Mouse (Mus musculus) small intestine, adult 2 months (tissue): ENCODE measurements around the gene Fscn3. TPM values are rescaled to one million over a fixed set of nuclear protein-coding genes. Genes with fewer than 3 reads are reported as not detected.
A peak's percentile ranks its signal among the peaks of the same experiment; 100 is the strongest.

Source experiments
- H3K27ac ChIP-seq: fragments of 200-500 bp; 2 replicates; pipeline ENCODE4 v1.5.1; 2012; ENCODE audit warnings: low read depth, low read length, control low read depth, inconsistent platforms; ENCODE audit not compliant: insufficient read depth
- H3K27me3 ChIP-seq: fragments of 200-500 bp; 2 replicates; pipeline ENCODE4 v1.6.1; 2012; ENCODE audit warnings: mild to moderate bottlenecking, moderate library complexity, low read length, inconsistent platforms; ENCODE audit not compliant: control insufficient read depth, insufficient read depth
- H3K36me3 ChIP-seq: fragments of 200-500 bp; 2 replicates; pipeline ENCODE4 v1.6.1; 2012; ENCODE audit warnings: mild to moderate bottlenecking, low read length, control low read depth, inconsistent platforms; ENCODE audit not compliant: control insufficient read depth, insufficient read depth
- H3K4me1 ChIP-seq: fragments of 200-500 bp; 2 replicates; pipeline ENCODE4 v1.6.1; 2012; ENCODE audit warnings: low read length, inconsistent platforms, mixed read lengths; ENCODE audit not compliant: control insufficient read depth, insufficient read depth, insufficient read length
- H3K4me3 ChIP-seq: fragments of 200-500 bp; 2 replicates; pipeline ENCODE4 v1.5.1; 2012; ENCODE audit warnings: low read depth, mild to moderate bottlenecking, control low read depth, inconsistent platforms, low read length, moderate library complexity
- CTCF ChIP-seq: fragments of 200-500 bp; IDR thresholded peaks from 2 replicates; pipeline ENCODE4 v1.5.1; 2012; ENCODE audit warnings: low read depth, mild to moderate bottlenecking, control low read depth, inconsistent platforms, low read length, moderate library complexity, mixed read lengths; ENCODE audit not compliant: insufficient replicate concordance, insufficient read length; ENCODE audit errors: extremely low read depth
- POLR2A ChIP-seq: fragments of 200-500 bp; IDR thresholded peaks from 2 replicates; pipeline ENCODE4 v1.6.1; 2012; ENCODE audit warnings: low read depth, mild to moderate bottlenecking, control low read depth, inconsistent platforms, low read length, moderate library complexity
- whole genome bisulfite sequencing: fragments of 180-500 bp; shearing (Covaris S2); methylation state at CpG from one replicate; pipeline ENCODE4 v1.1.7; 2018; 5-methylcytosine and 5-hydroxymethylcytosine counted together
- polyA plus RNA-seq: library from polyadenylated mRNA; depleted of rRNA; stranded (reverse); fragments of >200 nt; gene quantifications from 2 replicates; pipeline ENCODE4 v1.2.3, GENCODE M21; 2012

Fscn3 gene
- polyA plus RNA-seq, 1 experiment, result 0.41 TPM

DNA sequence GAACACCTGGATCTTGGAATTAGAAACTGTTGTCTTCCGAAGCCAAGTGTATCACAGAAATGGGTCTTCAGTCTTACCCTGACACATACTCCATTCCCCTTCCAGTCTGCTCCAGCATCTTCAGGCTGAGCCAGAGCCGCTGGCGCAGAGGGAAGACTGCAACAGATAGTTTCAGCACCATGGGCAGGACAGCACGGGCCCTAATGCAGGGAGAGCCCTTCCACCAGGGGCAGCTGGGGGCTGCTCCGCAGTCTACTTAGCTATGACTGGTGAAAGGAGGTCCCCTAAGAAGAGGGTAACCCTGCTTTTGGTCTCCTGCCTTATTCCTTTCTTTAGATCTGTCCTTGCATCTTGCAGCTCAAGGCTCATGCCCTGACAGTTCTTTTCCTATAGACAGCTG, 22.9 kb downstream of the Fscn3 start:
- no peak for TF ChIP-seq CTCF
- no peak for TF ChIP-seq POLR2A
- H3K36me3 ChIP-seq, result no peaks in the 10 kb centered on the region

DNA sequence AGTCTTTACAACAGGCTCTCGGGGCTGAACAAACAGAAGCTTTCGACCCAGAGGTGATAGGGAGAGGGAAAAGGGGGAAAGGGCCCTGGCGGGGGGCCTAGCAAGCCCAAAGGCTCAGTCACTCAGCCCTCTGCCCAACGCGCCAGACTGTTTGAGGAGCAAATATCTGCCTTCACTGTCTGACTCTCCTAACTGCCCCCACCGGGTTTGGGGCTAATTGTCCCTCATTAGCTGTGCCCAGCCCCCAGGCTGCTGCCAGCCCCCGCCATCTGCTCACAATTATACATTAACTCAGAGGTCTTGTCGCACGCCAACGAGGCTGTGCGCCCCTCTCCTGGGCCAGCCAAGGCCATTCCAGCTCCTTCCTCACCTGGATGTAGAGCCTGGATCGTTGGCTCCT, 23.4 kb downstream of the Fscn3 start:
- H3K4me3 ChIP-seq, result no peak overlapping the region
- no peak overlapping the region for H3K27ac ChIP-seq
- WGBS, result under 1% methylated on average over 12 of the region's 12 CpGs
- peaks cover 5% of the 10 kb centered on the region for H3K27me3 ChIP-seq
- H3K4me1 ChIP-seq, result peaks cover 2% of the 10 kb centered on the region; the same call in 1 of the 2 replicates
- H3K36me3 ChIP-seq, result no peaks in the 10 kb centered on the region
- TF ChIP-seq POLR2A, result no peak
- TF ChIP-seq CTCF, result no peak

More for the DNA sequence above, 22.9 kb downstream of the Fscn3 start:
- Histone ChIP-seq H3K27ac (no peak overlapping the region), H3K4me3 (no peak overlapping the region), H3K27me3 (peaks cover 5% of the 10 kb centered on the region), H3K4me1 (peaks cover 2% of the 10 kb centered on the region; the same call in 1 of the 2 replicates)
- WGBS, result 18% methylated on average over 5 of the region's 5 CpGs

DNA sequence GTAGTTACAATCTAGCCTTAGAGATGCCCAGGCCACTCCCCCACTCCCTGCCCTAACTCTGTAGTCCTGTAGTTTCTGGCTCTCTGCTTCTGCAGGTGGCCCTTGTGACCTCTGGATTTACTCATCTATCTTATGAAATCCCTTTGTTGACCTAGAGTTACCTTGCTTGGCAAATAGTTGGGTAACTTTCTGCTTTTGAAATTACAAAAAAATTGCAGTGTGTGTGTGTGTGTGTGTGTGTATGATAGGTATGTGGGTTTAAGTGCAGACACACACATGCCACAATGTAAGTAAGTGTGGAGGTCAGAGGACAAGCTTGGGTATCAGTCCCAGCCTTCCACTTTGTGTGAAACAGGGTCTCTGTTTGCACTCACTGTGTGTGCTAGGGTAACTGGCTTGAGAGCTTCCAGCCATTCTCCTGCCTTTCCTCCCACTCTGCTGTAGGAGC, 31.7 kb downstream of the Fscn3 start:
- no peak for TF ChIP-seq POLR2A
- TF ChIP-seq CTCF, result no peak
- no peaks in the 10 kb centered on the region for H3K27me3 ChIP-seq
- H3K27ac ChIP-seq, result no peak overlapping the region
- H3K36me3 ChIP-seq, result no peaks in the 10 kb centered on the region
- H3K4me1 ChIP-seq, result no peaks in the 10 kb centered on the region; the same call in 1 of the 2 replicates
- H3K4me3 ChIP-seq, result no peak overlapping the region

DNA sequence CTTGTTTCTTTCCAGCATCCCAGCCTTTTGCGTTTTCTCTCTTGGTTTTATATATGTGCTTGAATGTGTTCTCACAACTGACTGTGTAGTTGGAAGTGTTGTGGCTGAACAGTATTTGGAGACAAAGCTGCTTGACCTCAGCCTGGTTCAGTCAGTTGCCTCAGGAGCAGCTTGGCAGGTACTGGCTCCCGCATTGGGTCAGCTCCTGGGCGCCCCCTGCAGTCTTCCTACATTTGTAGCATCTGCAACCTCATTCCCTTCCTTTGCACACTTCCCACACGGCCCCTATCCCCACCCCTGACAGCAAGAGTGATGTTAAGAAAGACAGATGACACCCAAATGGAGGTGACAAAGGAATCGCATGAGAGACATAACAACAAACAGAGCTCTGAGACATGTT, 32.9 kb downstream of the Fscn3 start:
- TF ChIP-seq CTCF (peak; percentile 65; the same call in 1 of the 2 replicates), POLR2A (no peak)
- no peak overlapping the region for H3K4me3 ChIP-seq
- no peaks in the 10 kb centered on the region; the same call in none of the 2 replicates for H3K4me1 ChIP-seq
- no peak overlapping the region for H3K27ac ChIP-seq
- WGBS, result 9% methylated on average over 5 of the region's 5 CpGs
- H3K27me3 ChIP-seq, result no peaks in the 10 kb centered on the region
- no peaks in the 10 kb centered on the region for H3K36me3 ChIP-seq

DNA sequence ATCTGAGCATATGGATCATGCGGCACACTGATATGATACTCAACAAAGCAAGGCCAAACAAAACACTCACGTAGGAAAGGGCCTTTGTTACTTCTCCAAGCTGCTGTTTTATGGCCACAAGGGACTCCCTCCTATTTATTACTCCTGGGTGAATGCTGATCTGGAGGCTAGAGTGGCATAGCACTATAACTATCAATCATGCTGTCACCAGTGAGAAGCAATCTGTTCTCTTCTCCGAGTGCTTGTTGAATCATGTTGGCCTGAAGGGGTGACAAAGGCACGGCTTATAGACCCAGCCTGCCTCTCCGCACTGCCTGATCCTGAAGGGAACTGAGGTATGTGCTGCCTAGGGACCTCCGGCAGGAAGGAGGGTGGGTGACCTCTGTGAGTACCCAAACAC, 37.0 kb downstream of the Fscn3 start:
- 30% methylated on average over 6 of the region's 6 CpGs for WGBS
- TF ChIP-seq CTCF, result no peak
- no peak for TF ChIP-seq POLR2A
- H3K4me3 ChIP-seq, result no peak overlapping the region
- no peaks in the 10 kb centered on the region for H3K36me3 ChIP-seq
- H3K27me3 ChIP-seq, result no peaks in the 10 kb centered on the region
- H3K27ac ChIP-seq, result no peak overlapping the region
- H3K4me1 ChIP-seq, result no peaks in the 10 kb centered on the region; the same call in none of the 2 replicates

DNA sequence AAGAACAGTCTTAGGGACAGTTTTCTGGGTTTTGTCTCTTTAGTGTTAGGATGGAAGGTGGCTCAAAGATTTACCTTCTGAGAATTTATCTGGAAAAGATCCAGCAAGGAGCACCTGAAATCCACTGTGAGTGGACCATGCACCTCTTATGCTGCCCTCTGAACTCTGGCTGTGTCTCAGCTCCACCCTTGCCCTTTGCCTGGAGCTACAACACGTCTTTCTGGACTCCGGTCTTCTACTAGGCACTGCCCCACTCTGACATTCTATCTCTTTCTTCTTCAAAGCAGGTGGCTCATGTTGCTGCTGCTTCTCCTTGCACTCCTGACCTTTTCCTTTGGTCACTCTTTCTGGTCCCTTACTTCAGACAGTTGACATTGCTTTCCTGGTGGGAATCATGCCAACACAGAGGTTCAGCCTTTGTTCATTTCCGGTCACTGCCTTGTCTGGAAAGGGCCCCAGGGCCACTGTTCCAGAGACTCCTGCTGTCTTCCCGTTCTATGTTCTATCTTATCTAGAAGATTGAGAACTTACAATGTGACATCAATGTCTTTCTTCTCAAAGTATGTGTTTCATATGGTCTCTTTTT, 42.5 kb downstream of the Fscn3 start:
- H3K4me1 ChIP-seq, result no peaks in the 10 kb centered on the region; the same call in 1 of the 2 replicates
- H3K4me3 ChIP-seq, result no peak overlapping the region
- no peaks in the 10 kb centered on the region for H3K27me3 ChIP-seq
- H3K36me3 ChIP-seq, result no peaks in the 10 kb centered on the region
- H3K27ac ChIP-seq, result peak overlapping the region; percentile 97
- WGBS, result 25% methylated on average over 4 of the region's 4 CpGs
- TF ChIP-seq POLR2A (no peak), CTCF (no peak)

DNA sequence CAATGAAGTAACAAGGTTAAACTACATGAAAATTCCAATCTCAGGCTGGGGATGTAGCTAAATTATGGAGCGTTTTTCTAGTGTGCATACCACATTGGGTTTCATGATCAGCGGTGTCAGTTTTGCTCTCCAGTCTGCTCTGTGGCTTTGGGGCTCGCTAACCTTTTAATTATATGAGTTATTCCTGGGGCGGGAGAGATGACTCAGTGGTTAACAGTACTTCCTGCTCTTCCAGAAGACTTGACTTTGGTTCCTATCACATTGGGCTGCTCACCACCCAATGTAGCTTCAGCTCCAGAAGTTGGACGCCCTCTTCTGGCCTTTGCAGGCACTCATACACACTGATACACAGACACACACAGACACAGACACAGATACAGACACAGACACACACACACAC, 43.0 kb downstream of the Fscn3 start:
- WGBS, result 63% methylated on average over 5 of the region's 5 CpGs
- Histone ChIP-seq H3K27ac (peak overlapping the region; percentile 97), H3K27me3 (no peaks in the 10 kb centered on the region), H3K4me3 (no peak overlapping the region), H3K4me1 (no peaks in the 10 kb centered on the region; the same call in 1 of the 2 replicates), H3K36me3 (no peaks in the 10 kb centered on the region)
- TF ChIP-seq POLR2A (no peak), CTCF (no peak)
